Mouse (Mus musculus): ENCODE data around the gene Pip5k1b. TPM values are rescaled to one million over a fixed set of nuclear protein-coding genes. Genes with fewer than 3 reads are reported as not detected.

The Pip5k1b gene
- total RNA-seq, 2 experiments from 2014 or later: 24.0 to 29.8 TPM

- DNase-seq (ENCODE audit: low spot score in 2 of 2): no peak
- intact Hi-C loops (cut with DNase I): no loop called here
These were observed 69.0 kb downstream of the Pip5k1b start for GRCm38 (mm10) chr19:24486433-24487296.

GRCm38 (mm10) chr19:24484612-24485194, 71.0 kb downstream of the Pip5k1b start:
- intact Hi-C loops (cut with DNase I): no loop called here
- DNase-seq (ENCODE audit: low spot score in 2 of 2): no peak

GRCm38 (mm10) chr19:24480916-24481315, 74.8 kb downstream of the Pip5k1b start:
- DNase-seq (ENCODE audit: low spot score in 2 of 2): no peak
- intact Hi-C loops (cut with DNase I): no loop called here

- intact Hi-C loops (cut with DNase I): loop anchor here (5.0 kb wide), 2 partner anchors 80 to 175 kb away; partner anchors contain the start of gene Pip5k1b
- peak; percentile 92 to 96 for DNase-seq (ENCODE audit: low spot score in 2 of 2)
These were observed 78.5 kb downstream of the Pip5k1b start, which contains the start of gene Fam122a for GRCm38 (mm10) chr19:24476929-24477882. TSS of gene Fam122a (minus strand) at chr19:24477356.

GRCm38 (mm10) chr19:24476461-24476860, 79.2 kb downstream of the Pip5k1b start:
- no peak for DNase-seq (ENCODE audit: low spot score in 2 of 2)
- intact Hi-C loops (cut with DNase I): loop anchor here (5.0 kb wide), 2 partner anchors 81 to 174 kb away; partner anchors contain the start of gene Pip5k1b

GRCm38 (mm10) chr19:24475281-24475680, 80.4 kb downstream of the Pip5k1b start:
- intact Hi-C loops (cut with DNase I): loop anchor here (5.0 kb wide), 2 partner anchors 82 to 173 kb away; partner anchors contain the start of gene Pip5k1b
- no peak for DNase-seq (ENCODE audit: low spot score in 2 of 2)

- intact Hi-C loops (cut with DNase I): no loop called here
These were observed 83.2 kb downstream of the Pip5k1b start for GRCm38 (mm10) chr19:24472512-24472911.

GRCm38 (mm10) chr19:24471538-24471937, 84.1 kb downstream of the Pip5k1b start:
- DNase-seq (ENCODE audit: low spot score in 2 of 2): no peak
- intact Hi-C loops (cut with DNase I): no loop called here

More at GRCm38 (mm10) chr19:24472512-24472911, 83.2 kb downstream of the Pip5k1b start:
- no peak for DNase-seq (ENCODE audit: low spot score in 2 of 2)

- intact Hi-C loops (cut with DNase I): no loop called here
- DNase-seq (ENCODE audit: low spot score in 2 of 2): no peak
These were observed 86.5 kb downstream of the Pip5k1b start for GRCm38 (mm10) chr19:24469216-24469615.

- intact Hi-C loops (cut with DNase I): no loop called here
- DNase-seq (ENCODE audit: low spot score in 2 of 2): no peak
These were observed 87.1 kb downstream of the Pip5k1b start for GRCm38 (mm10) chr19:24468616-24469015.

GRCm38 (mm10) chr19:24463011-24463410, 92.7 kb downstream of the Pip5k1b start:
- no peak for DNase-seq (ENCODE audit: low spot score in 2 of 2)
- intact Hi-C loops (cut with DNase I): no loop called here

GRCm38 (mm10) chr19:24456591-24457231, 99.0 kb downstream of the Pip5k1b start:
- intact Hi-C loops (cut with DNase I): no loop called here
- peak; percentile 48 to 68 for DNase-seq (ENCODE audit: low spot score in 2 of 2)

- intact Hi-C loops (cut with DNase I): no loop called here
- no peak for DNase-seq (ENCODE audit: low spot score in 2 of 2)
These were observed 100.3 kb downstream of the Pip5k1b start for GRCm38 (mm10) chr19:24455249-24455960.

GRCm38 (mm10) chr19:24454451-24454850, 101.2 kb downstream of the Pip5k1b start:
- intact Hi-C loops (cut with DNase I): no loop called here
- DNase-seq (ENCODE audit: low spot score in 2 of 2): no peak

GRCm38 (mm10) chr19:24453379-24453778, 102.3 kb downstream of the Pip5k1b start:
- no peak for DNase-seq (ENCODE audit: low spot score in 2 of 2)
- intact Hi-C loops (cut with DNase I): no loop called here

- no peak for DNase-seq (ENCODE audit: low spot score in 2 of 2)
- intact Hi-C loops (cut with DNase I): no loop called here
These were observed 103.2 kb downstream of the Pip5k1b start for GRCm38 (mm10) chr19:24452441-24452898.

GRCm38 (mm10) chr19:24451626-24452025, 104.0 kb downstream of the Pip5k1b start:
- intact Hi-C loops (cut with DNase I): no loop called here

GRCm38 (mm10) chr19:24450740-24451139, 104.9 kb downstream of the Pip5k1b start:
- no peak for DNase-seq (ENCODE audit: low spot score in 2 of 2)
- intact Hi-C loops (cut with DNase I): no loop called here

More at GRCm38 (mm10) chr19:24451626-24452025, 104.0 kb downstream of the Pip5k1b start:
- no peak for DNase-seq (ENCODE audit: low spot score in 2 of 2)

Measured in left cerebral cortex, postnatal 36 days (tissue).